Comparison of ENCODE assay signal across 17 mouse cellular contexts in genomic region chr13:13965388-13965964, GRCm38 (mm10). TPM values are rescaled to one million over a fixed set of nuclear protein-coding genes. Genes with fewer than 3 reads are reported as not detected.
A peak's percentile ranks its signal among the peaks of the same experiment; 100 is the strongest.
DNase-seq lines count a peak whose midpoint lies in the region; ATAC-seq and TF ChIP-seq lines count a peak whose summit lies in the region.
"Had no signal": no experiment of that assay in that cellular context is flagged by ENCODE, and none has a peak within 500 bp of the region (broad histone marks: within the 10 kb centered on the region; RNA-seq: fewer than 3 reads in every experiment).

No protein-coding gene starts in this region.

- H3K27me3 ChIP-seq in forebrain, embryonic 16.5 days (replicated peaks; ENCODE audit: control insufficient read depth, insufficient read depth, low read length): no peaks in the 10 kb centered on the region
- H3K27me3 ChIP-seq in forebrain, embryonic 12.5 days: no peaks in the 10 kb centered on the region
- no peaks in the 10 kb centered on the region for H3K27me3 ChIP-seq in kidney, postnatal 0 days (ENCODE audit: insufficient read depth, low read length)
- H3K27me3 ChIP-seq in kidney, adult 2 months (replicated peaks; ENCODE audit: control insufficient read depth, insufficient read depth, low read length): no peaks in the 10 kb centered on the region
- no peaks in the 10 kb centered on the region for H3K27me3 ChIP-seq in E14TG2a.4 (ENCODE audit: insufficient read depth, low read length)
- H3K27me3 ChIP-seq: midbrain, embryonic 12.5 days had no signal

- no peak for TF ChIP-seq CTCF in kidney, postnatal 0 days (IDR thresholded peaks at IDR 0.05; ENCODE audit: low read depth)
- TF ChIP-seq CTCF in kidney, adult 2 months (conservative IDR thresholded peaks at IDR 0.05; ENCODE audit: insufficient read depth, insufficient read length, low read depth, low read length): no peak
- no peak for TF ChIP-seq CTCF in E14TG2a.4 (conservative IDR thresholded peaks at IDR 0.05; ENCODE audit: low read length)

- no peak overlapping the region for H3K4me3 ChIP-seq in forebrain, embryonic 16.5 days (replicated peaks; ENCODE audit: low read length)
- no peak overlapping the region for H3K4me3 ChIP-seq in forebrain, embryonic 12.5 days (replicated peaks)
- H3K4me3 ChIP-seq in kidney, postnatal 0 days (replicated peaks; ENCODE audit: low read depth, low read length): no peak overlapping the region
- H3K4me3 ChIP-seq in kidney, adult 2 months (ENCODE audit: insufficient read depth, low read depth, low read length): no peak overlapping the region
- H3K4me3 ChIP-seq in E14TG2a.4 (replicated peaks; ENCODE audit: low read length): peak overlapping the region; percentile 65
- H3K4me3 ChIP-seq: midbrain, embryonic 12.5 days had no signal

- 0 out of 2 replicates have a peak, but pooled peaks have one; percentile 18 for ATAC-seq in forebrain, embryonic 16.5 days
- no peak for ATAC-seq in forebrain, embryonic 12.5 days (ENCODE audit: low FRiP score)
- ATAC-seq in kidney, postnatal 0 days (replicated peaks; ENCODE audit: low FRiP score, low read depth): peak; percentile 29; the same call in 1 of the 2 replicates
- ATAC-seq in megakaryocyte progenitor cell, adult 5-6 weeks (replicated peaks; ENCODE audit: poor library complexity): no peak
- ATAC-seq: hindbrain, postnatal 0 days had no signal

- 76% methylated on average over 19 of the region's 19 CpGs for WGBS in forebrain, embryonic 16.5 days
- WGBS in forebrain, embryonic 12.5 days: 79% methylated on average over 19 of the region's 19 CpGs
- WGBS in kidney, postnatal 0 days: 56% methylated on average over 19 of the region's 19 CpGs
- WGBS in kidney, adult 2 months: 66% methylated on average over 19 of the region's 19 CpGs

- DNase-seq in kidney, postnatal 0 days (ENCODE audit: low spot score): no peak
- DNase-seq in kidney, adult 2 months: no peak
- peak; percentile 52 for DNase-seq in R1 (ENCODE audit: low read depth, low spot score)
- DNase-seq in adrenal gland, postnatal 4 days (ENCODE audit: low spot score in 2 of 2): no peak
- DNase-seq: adrenal gland, postnatal 14 days; cerebellum, adult 9-10 months; heart, adult 18-20 months; heart, postnatal 14 days; kidney, adult 9 months; lung, postnatal 14 days; thymus, postnatal 4 days had no signal

- H3K36me3 ChIP-seq in forebrain, embryonic 16.5 days (ENCODE audit: control insufficient read depth, insufficient read depth): peaks cover 5% of the 10 kb centered on the region; the same call in 1 of the 2 replicates
- 0 out of 2 replicates have a peak, but pooled peaks cover 5% of the 10 kb centered on the region for H3K36me3 ChIP-seq in forebrain, embryonic 12.5 days (replicated peaks)
- peaks cover 4% of the 10 kb centered on the region; the same call in 1 of the 2 replicates for H3K36me3 ChIP-seq in kidney, postnatal 0 days (ENCODE audit: insufficient read depth, low read length)
- H3K36me3 ChIP-seq in kidney, adult 2 months (ENCODE audit: control insufficient read depth, insufficient read depth, low read length): no peaks in the 10 kb centered on the region
- H3K36me3 ChIP-seq in E14TG2a.4 (ENCODE audit: insufficient read depth, low read length): peaks cover 18% of the 10 kb centered on the region

- H3K9ac ChIP-seq in forebrain, embryonic 16.5 days (replicated peaks; ENCODE audit: low read depth, low read length): no peak overlapping the region
- no peak overlapping the region for H3K9ac ChIP-seq in forebrain, embryonic 12.5 days
- no peak overlapping the region for H3K9ac ChIP-seq in kidney, postnatal 0 days (ENCODE audit: low read depth, low read length)
- H3K9ac ChIP-seq: midbrain, embryonic 12.5 days had no signal

- no peaks in the 10 kb centered on the region for H3K4me1 ChIP-seq in forebrain, embryonic 16.5 days (replicated peaks; ENCODE audit: control insufficient read depth, insufficient read depth, low read length)
- H3K4me1 ChIP-seq in forebrain, embryonic 12.5 days: 0 out of 2 replicates have a peak, but pooled peaks cover 3% of the 10 kb centered on the region
- H3K4me1 ChIP-seq in kidney, postnatal 0 days (replicated peaks; ENCODE audit: insufficient read depth, low read length): no peaks in the 10 kb centered on the region
- no peaks in the 10 kb centered on the region for H3K4me1 ChIP-seq in kidney, adult 2 months (ENCODE audit: control insufficient read depth, insufficient read depth, low read length)
- peaks cover 49% of the 10 kb centered on the region for H3K4me1 ChIP-seq in E14TG2a.4 (replicated peaks; ENCODE audit: low read depth, low read length)

- no peak overlapping the region for H3K27ac ChIP-seq in forebrain, embryonic 16.5 days (ENCODE audit: low read length)
- no peak overlapping the region for H3K27ac ChIP-seq in forebrain, embryonic 12.5 days
- no peak overlapping the region for H3K27ac ChIP-seq in kidney, postnatal 0 days
- no peak overlapping the region for H3K27ac ChIP-seq in kidney, adult 2 months (ENCODE audit: insufficient read depth, low read depth, low read length)
- H3K27ac ChIP-seq: hindbrain, postnatal 0 days; midbrain, embryonic 12.5 days had no signal

- H3K9me3 ChIP-seq in forebrain, embryonic 16.5 days (ENCODE audit: control insufficient read depth, low read length): no peaks in the 10 kb centered on the region
- H3K9me3 ChIP-seq in forebrain, embryonic 12.5 days: no peaks in the 10 kb centered on the region
- no peaks in the 10 kb centered on the region for H3K9me3 ChIP-seq in kidney, postnatal 0 days (replicated peaks; ENCODE audit: low read length)
- no peaks in the 10 kb centered on the region for H3K9me3 ChIP-seq in E14TG2a.4 (ENCODE audit: low read length)
- H3K9me3 ChIP-seq: midbrain, embryonic 12.5 days had no signal

- H3K4me2 ChIP-seq in forebrain, embryonic 16.5 days (ENCODE audit: low read length): no peak overlapping the region
- no peak overlapping the region for H3K4me2 ChIP-seq in forebrain, embryonic 12.5 days
- no peak overlapping the region for H3K4me2 ChIP-seq in kidney, postnatal 0 days (ENCODE audit: low read length)
- H3K4me2 ChIP-seq: midbrain, embryonic 12.5 days had no signal

- no peak for TF ChIP-seq POLR2A in kidney, adult 2 months (IDR thresholded peaks at IDR 0.05; ENCODE audit: low read depth, low read length)

RNA-seq across cellular contexts. Expression of gene B3galnt2, which starts 11.2 kb away (rescaled TPM):
- polyA plus RNA-seq in forebrain, embryonic 16.5 days (2015; fragmentation: Nextera tagmentation; extraction: Ambion mirVana): 23.4 and 25.8 TPM in 2 replicates
- 39.9 and 40.2 TPM in 2 replicates for polyA plus RNA-seq in forebrain, embryonic 12.5 days (2016; fragmentation: Nextera tagmentation; extraction: Ambion mirVana)
- polyA plus RNA-seq in kidney, postnatal 0 days (2015; fragmentation: Nextera tagmentation; extraction: Ambion mirVana): 22.5 and 24.8 TPM in 2 replicates
- 17.4 and 25.8 TPM in 2 replicates for polyA plus RNA-seq in kidney, adult 2 months (2012; rRNA removed)
- total RNA-seq in adrenal gland, postnatal 4 days (2021): 10 to 100 TPM; 18.6 to 22.0 TPM
- 32.6 and 43.5 TPM in 2 replicates for total RNA-seq in megakaryocyte progenitor cell, adult 5-6 weeks (2015)
- 36.7 and 37.0 TPM in 2 replicates for total RNA-seq in megakaryocyte progenitor cell, adult 5-6 weeks (2017)

Comparison
In these comparisons a context has a peak if more than half of its experiments do, and no peak if none do; other contexts are left out.
1. ATAC-seq: peak in forebrain, embryonic 16.5 days (single experiment) and kidney, postnatal 0 days (single experiment); none in forebrain, embryonic 12.5 days (single experiment) and megakaryocyte progenitor cell, adult 5-6 weeks (single experiment).